Mouse (Mus musculus): ENCODE data around the gene Rhof. TPM values are rescaled to one million over a fixed set of nuclear protein-coding genes. Genes with fewer than 3 reads are reported as not detected.

The Rhof gene
- total and polyA plus RNA-seq, 2 experiments from 2014 or later, result 36.6 to 44.4 TPM

DNA sequence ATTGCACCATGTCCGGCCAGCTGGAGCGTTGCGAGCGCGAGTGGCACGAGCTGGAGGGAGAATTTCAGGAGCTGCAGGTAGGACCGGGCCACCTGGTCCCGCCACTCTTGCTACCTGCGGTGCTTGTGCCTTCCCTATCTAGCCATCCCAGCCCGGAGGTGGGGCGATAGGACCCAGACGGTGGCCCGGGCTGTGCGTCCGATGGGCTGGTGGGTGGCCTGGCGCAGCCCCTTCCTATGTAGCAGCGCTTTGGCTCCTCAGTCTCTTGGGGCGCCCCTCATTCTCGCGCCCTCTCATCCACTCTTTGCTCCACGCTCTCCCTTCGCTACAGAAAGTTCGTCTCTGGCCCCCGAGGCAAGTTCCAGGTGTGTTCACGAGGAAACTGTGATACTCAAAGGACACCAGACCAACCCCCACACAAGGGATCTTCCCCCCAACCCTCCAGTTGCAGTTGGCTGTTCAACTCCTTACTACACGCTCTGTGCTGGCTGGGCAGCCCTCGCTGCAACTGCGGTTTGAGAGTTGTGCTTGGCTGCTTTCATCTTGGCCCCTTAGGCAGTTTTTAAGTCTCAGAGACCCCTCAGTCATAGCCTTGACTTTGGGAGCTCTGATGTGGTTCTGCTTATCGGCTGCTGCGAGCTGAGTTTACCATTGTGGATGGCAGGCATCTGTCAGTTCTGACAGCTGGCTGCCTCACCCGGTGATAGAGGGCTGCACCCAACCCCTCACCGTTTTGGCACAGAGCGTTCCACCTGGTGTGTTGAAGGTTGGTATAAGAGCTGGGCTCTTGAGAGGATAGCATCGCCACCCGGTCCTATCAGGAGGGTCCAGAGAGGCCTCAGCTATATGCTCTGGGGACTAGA lies 55.8 kb downstream of the Rhof start:
- Histone ChIP-seq H3K4me3 (ENCODE audit: low read length) (peak overlapping the region; percentile 81), H3K27ac (peak overlapping the region; percentile 81), H3K4me2 (ENCODE audit: low read depth, low read length) (peak overlapping the region; percentile 81), H3K9ac (replicated peaks; ENCODE audit: low read length) (peak overlapping the region; percentile 77), H3K36me3 (ENCODE audit: insufficient read depth, low read length) (no peaks in the 10 kb centered on the region), H3K4me1 (ENCODE audit: insufficient read depth, low read length) (peaks cover 20% of the 10 kb centered on the region), H3K9me3 (ENCODE audit: low read length) (no peaks in the 10 kb centered on the region), H3K27me3 (ENCODE audit: insufficient read depth, low read length) (no peaks in the 10 kb centered on the region)
- 6% methylated on average over 33 of the region's 35 CpGs for WGBS
- no peak for TF ChIP-seq CTCF (IDR thresholded peaks at IDR 0.05; ENCODE audit: low read depth)
- DNase-seq (ENCODE audit: low spot score), result peak; percentile 74
- ATAC-seq, result peak; percentile 89

DNA sequence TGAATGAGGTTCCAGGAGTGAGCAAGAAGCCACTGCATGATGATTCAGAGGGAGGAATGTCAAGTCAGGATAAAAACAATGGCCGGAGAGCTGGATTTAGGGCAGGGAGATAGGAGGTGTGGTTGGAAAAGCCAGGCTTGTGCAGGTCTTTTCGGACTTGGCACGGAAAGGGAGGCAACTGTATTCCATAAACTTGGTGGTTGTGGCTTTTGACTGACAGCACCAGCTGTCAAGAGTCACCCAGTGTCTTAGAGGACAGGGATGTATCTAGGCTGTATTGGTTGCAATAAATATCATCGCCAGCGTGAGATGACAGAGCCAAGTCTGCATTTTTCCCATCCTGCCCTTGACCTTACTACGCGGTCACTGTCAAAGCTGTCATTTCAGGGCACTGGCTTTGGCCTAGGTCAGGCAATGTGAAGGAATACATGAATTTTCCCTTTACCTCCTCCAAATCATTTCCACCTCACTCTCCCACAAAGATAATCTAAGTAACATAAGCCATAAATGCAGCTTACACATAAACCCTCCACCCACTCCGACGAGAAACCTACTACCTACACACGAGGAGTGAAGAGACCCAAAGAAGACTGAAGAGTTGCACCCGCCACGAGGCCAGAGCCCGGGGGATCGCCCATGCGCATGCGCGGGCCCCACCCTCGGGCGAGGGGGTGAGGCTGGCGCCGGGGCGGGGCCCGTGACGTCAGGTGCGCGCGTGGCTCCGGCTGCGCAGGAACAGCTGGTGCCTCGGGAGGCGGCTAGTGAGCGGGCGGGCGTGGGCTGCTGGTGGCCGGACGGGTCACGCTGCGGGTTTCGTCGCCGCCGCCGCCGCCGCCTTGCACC lies 56.7 kb downstream of the Rhof start:
- peak; percentile 95 for ATAC-seq

DNA sequence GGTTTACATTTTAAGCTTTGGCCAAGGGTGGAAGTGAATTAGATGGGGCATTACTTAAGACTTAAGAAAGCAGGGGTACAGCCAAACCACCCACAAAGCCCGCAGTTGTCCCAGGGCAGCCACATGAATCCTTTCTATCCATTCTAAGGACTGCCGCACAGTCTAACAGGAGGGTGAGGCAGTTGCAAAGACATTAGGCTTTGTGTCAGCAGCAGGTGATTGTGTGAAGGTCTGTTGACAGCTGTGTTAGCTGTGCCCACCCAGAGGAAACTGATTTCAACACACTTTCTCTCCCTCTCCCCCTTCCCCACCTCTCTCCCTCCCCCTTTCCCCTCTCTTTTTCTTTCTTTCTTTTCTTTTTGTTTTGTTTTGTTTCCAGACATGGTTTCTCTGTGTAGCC lies 63.8 kb downstream of the Rhof start:
- 91% methylated on average over 2 of the region's 2 CpGs for WGBS
- no peak overlapping the region for H3K27ac ChIP-seq
- no peak for ATAC-seq

More for the DNA sequence above, 56.7 kb downstream of the Rhof start:
- DNase-seq (ENCODE audit: low spot score), result peak; percentile 96
- Histone ChIP-seq H3K4me2 (ENCODE audit: low read depth, low read length) (peak overlapping the region; percentile 81), H3K27me3 (ENCODE audit: insufficient read depth, low read length) (no peaks in the 10 kb centered on the region), H3K9ac (replicated peaks; ENCODE audit: low read length) (peak overlapping the region; percentile 77), H3K27ac (peak overlapping the region; percentile 81), H3K9me3 (ENCODE audit: low read length) (no peaks in the 10 kb centered on the region), H3K4me1 (ENCODE audit: insufficient read depth, low read length) (peaks cover 20% of the 10 kb centered on the region), H3K36me3 (ENCODE audit: insufficient read depth, low read length) (no peaks in the 10 kb centered on the region), H3K4me3 (ENCODE audit: low read length) (peak overlapping the region; percentile 81)
- 6% methylated on average over 40 of the region's 45 CpGs for WGBS
- TF ChIP-seq CTCF (IDR thresholded peaks at IDR 0.05; ENCODE audit: low read depth), result no peak

DNA sequence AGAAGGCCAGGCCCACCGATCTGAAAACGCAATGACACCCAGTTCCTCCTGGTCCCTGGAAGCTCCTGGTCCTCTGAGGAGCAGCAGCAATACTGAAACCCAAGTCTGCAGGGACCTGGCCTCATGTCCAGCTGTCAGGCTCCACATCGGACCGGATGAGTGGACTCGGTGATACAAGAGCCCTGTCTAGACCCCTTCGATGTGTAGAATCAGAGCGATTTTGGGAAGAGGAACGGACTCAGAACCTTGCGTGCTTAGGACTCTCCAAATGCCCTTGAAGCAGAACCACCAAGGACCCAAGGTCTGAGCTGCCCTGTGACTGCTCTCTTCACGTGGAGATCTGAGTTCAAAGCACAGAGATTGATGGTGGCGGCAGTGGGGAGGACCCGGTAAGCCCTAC lies 64.4 kb downstream of the Rhof start, which contains the start of gene Tmem120b:
Gene Tmem120b, plus strand, starts transcription at position 301 of the 400 bp plus-strand sequence.
- WGBS, result 88% methylated on average over 12 of the region's 12 CpGs
- H3K9ac ChIP-seq (replicated peaks; ENCODE audit: low read length), result no peak within 1 kb of the TSS

More for the DNA sequence above, 63.8 kb downstream of the Rhof start:
- Histone ChIP-seq H3K4me3 (ENCODE audit: low read length) (no peak overlapping the region), H3K9ac (replicated peaks; ENCODE audit: low read length) (no peak overlapping the region), H3K9me3 (ENCODE audit: low read length) (no peaks in the 10 kb centered on the region), H3K4me2 (ENCODE audit: low read depth, low read length) (no peak overlapping the region), H3K27me3 (ENCODE audit: insufficient read depth, low read length) (no peaks in the 10 kb centered on the region), H3K4me1 (ENCODE audit: insufficient read depth, low read length) (no peaks in the 10 kb centered on the region), H3K36me3 (ENCODE audit: insufficient read depth, low read length) (no peaks in the 10 kb centered on the region)
- TF ChIP-seq CTCF (IDR thresholded peaks at IDR 0.05; ENCODE audit: low read depth), result no peak
- no peak for DNase-seq (ENCODE audit: low spot score)

DNA sequence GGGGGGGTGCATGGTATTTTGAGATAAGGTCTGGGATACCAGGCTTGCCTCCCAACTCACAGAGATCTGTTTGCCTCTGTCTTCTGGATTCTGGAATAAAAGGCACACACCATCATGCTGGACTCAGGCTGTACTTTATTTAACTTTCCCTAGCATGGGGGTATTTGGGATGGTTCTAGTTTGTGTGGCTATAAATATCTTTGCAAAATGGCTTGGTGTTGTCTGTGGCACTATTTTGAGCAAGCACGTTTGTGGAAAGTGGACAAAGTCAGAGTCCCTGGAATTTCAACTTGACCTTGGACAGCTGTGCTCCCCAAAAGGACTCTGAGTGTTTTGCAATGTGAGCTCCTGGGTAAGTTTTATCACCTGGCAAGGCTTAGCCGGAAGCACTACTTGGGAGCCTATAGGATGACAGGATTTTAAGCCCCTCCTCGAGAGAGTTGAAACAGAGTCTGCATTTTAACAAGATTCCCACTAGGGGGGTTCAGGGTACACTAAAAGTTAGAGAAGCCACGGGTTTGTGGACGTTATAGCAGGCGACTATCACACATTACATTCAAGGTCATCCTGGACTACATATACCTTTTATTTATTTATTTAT lies 65.0 kb downstream of the Rhof start:
- H3K9me3 ChIP-seq (ENCODE audit: low read length), result no peaks in the 10 kb centered on the region
- H3K4me2 ChIP-seq (ENCODE audit: low read depth, low read length), result no peak overlapping the region
- no peaks in the 10 kb centered on the region for H3K27me3 ChIP-seq (ENCODE audit: insufficient read depth, low read length)
- WGBS, result 18% methylated on average over 6 of the region's 6 CpGs
- H3K27ac ChIP-seq, result no peak overlapping the region
- H3K4me1 ChIP-seq (ENCODE audit: insufficient read depth, low read length), result no peaks in the 10 kb centered on the region
- ATAC-seq, result peak; percentile 63; the same call in 1 of the 2 replicates
- DNase-seq (ENCODE audit: low spot score), result peak; percentile 72
- H3K9ac ChIP-seq (replicated peaks; ENCODE audit: low read length), result no peak overlapping the region
- no peak overlapping the region for H3K4me3 ChIP-seq (ENCODE audit: low read length)
- peak; percentile 51 for TF ChIP-seq CTCF (IDR thresholded peaks at IDR 0.05; ENCODE audit: low read depth)
- no peaks in the 10 kb centered on the region for H3K36me3 ChIP-seq (ENCODE audit: insufficient read depth, low read length)

More for the DNA sequence above, 64.4 kb downstream of the Rhof start, which contains the start of gene Tmem120b:
- ATAC-seq (0 out of 2 replicates have a peak, but pooled peaks have one; percentile 10), DNase-seq (ENCODE audit: low spot score) (no peak)
- Histone ChIP-seq H3K27me3 (ENCODE audit: insufficient read depth, low read length) (no peaks in the 10 kb centered on the region), H3K4me3 (ENCODE audit: low read length) (no peak within 1 kb of the TSS), H3K9me3 (ENCODE audit: low read length) (no peaks in the 10 kb centered on the region), H3K4me1 (ENCODE audit: insufficient read depth, low read length) (no peaks in the 10 kb centered on the region), H3K36me3 (ENCODE audit: insufficient read depth, low read length) (no peaks in the 10 kb centered on the region), H3K4me2 (ENCODE audit: low read depth, low read length) (no peak within 1 kb of the TSS), H3K27ac (no peak within 1 kb of the TSS)
- TF ChIP-seq CTCF (IDR thresholded peaks at IDR 0.05; ENCODE audit: low read depth), result no peak

DNA sequence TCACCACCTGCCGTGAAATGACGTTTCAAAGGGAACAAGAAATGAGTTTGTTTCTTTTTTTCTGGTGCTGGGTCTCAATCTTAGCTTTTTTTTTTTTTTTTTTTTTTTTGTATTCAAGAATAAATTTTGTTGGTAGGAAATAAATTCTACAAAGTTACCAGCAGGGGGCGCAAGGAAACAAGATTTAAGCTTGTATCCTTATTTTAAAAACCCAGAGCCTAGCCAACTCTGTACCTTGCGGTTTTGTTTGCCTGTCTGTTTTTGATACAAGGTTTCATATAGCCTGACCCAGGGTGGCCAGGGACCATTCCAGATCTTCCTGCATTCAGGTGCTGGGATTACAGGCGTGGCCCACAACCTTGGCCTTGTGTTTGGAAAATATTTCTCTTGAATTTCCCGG lies 68.3 kb downstream of the Rhof start:
- Histone ChIP-seq H3K27me3 (ENCODE audit: insufficient read depth, low read length) (no peaks in the 10 kb centered on the region), H3K4me2 (ENCODE audit: low read depth, low read length) (no peak overlapping the region), H3K9ac (replicated peaks; ENCODE audit: low read length) (no peak overlapping the region), H3K9me3 (ENCODE audit: low read length) (no peaks in the 10 kb centered on the region), H3K4me3 (ENCODE audit: low read length) (no peak overlapping the region), H3K36me3 (ENCODE audit: insufficient read depth, low read length) (no peaks in the 10 kb centered on the region), H3K27ac (no peak overlapping the region), H3K4me1 (ENCODE audit: insufficient read depth, low read length) (no peaks in the 10 kb centered on the region)
- WGBS, result 29% methylated on average over 6 of the region's 6 CpGs
- no peak for ATAC-seq
- DNase-seq (ENCODE audit: low spot score), result peak; percentile 95
- TF ChIP-seq CTCF (IDR thresholded peaks at IDR 0.05; ENCODE audit: low read depth), result peak; percentile 59
